Comparison of ENCODE assay signal across 6 mouse cellular contexts in the genomic region with DNA sequence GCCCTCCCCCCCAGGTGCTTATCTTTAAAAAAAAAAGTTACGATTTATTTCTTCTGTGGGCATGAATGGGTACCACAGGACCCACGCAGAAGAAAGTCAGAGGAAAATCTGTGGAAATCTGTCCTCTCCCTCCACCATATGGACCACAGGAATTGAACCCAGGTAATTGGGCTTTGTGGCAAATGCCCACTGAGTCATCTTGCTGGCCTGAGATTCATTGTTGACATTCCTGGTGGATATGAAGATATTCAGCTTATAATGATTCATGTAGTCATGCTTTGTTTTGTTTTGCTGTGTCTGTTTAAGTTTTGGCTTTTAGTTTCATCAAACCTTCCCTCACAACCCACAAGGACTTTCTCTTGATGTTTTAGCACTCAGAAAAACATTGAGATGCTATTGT. TPM values are rescaled to one million over a fixed set of nuclear protein-coding genes. Genes with fewer than 3 reads are reported as not detected.
DNase-seq lines count a peak whose midpoint lies in the region; ATAC-seq and TF ChIP-seq lines count a peak whose summit lies in the region.
"Not testable (repeated sequence)": the region's sequence is repeated elsewhere in the genome, so short reads cannot be mapped to it uniquely, and the experiment has no call there.
"Had no signal": no experiment of that assay in that cellular context is flagged by ENCODE, and none has a peak within 500 bp of the region (broad histone marks: within the 10 kb centered on the region; RNA-seq: fewer than 3 reads in every experiment).

No protein-coding gene starts in this region.

- TF ChIP-seq CTCF in Patski (IDR thresholded peaks at IDR 0.05): not testable (repeated sequence)

- H3K27me3 ChIP-seq in Patski: not testable (repeated sequence)

- CTCF ChIA-PET in Patski (lab: Charles Lee): not testable (repeated sequence)

- in situ Hi-C loops in Patski (cut with MboI; ENCODE audit: low pct_unique_long_range_greater_than_20kb): not testable (repeated sequence)

- POLR2A ChIA-PET in Patski (lab: Charles Lee): not testable (repeated sequence)

- peak; percentile 76 for ATAC-seq in Patski

- peak; percentile 9 for DNase-seq in 3134 (ENCODE audit: extremely low read depth, insufficient read length, low spot score)
- DNase-seq in 3T3-L1 (ENCODE audit: low read depth, low spot score): peak; percentile 73
- DNase-seq in Muller cell, postnatal 12 days (ENCODE audit: inconsistent ontology term): peak; percentile 40
- DNase-seq in NIH3T3 (ENCODE audit: low read depth): peak; percentile 8
- peak; percentile 22 for DNase-seq in Patski (ENCODE audit: low read depth, low spot score)

RNA-seq across cellular contexts. Expression of a gene that starts 29.9 kb away (rescaled TPM):
- 0.06 TPM for polyA plus RNA-seq in Patski (2021)
- polyA plus RNA-seq: activated CD4-positive, CD25-positive, alpha-beta regulatory T cell, adult 4 months had no signal

Comparison
In these comparisons a context has a peak if more than half of its experiments do, and no peak if none do; other contexts are left out.
1. Peak in every context shown above with its lines: DNase-seq and ATAC-seq.
2. DNase-seq: peak in every context shown above with its lines; median percentile 73 in 3T3-L1; 40 in Muller cell, postnatal 12 days; 22 in Patski; 9 in 3134; 8 in NIH3T3.